Comparison of ENCODE assay signal across 13 mouse cellular contexts in genomic region chr5:118297338-118297746, GRCm38 (mm10). TPM values are rescaled to one million over a fixed set of nuclear protein-coding genes. Genes with fewer than 3 reads are reported as not detected.
DNase-seq lines count a peak whose midpoint lies in the region; ATAC-seq and TF ChIP-seq lines count a peak whose summit lies in the region.
"Had no signal": no experiment of that assay in that cellular context is flagged by ENCODE, and none has a peak within 500 bp of the region (broad histone marks: within the 10 kb centered on the region; RNA-seq: fewer than 3 reads in every experiment).

No protein-coding gene starts in this region.

- no peak for TF ChIP-seq CTCF in kidney, adult 2 months (conservative IDR thresholded peaks at IDR 0.05; ENCODE audit: insufficient read depth, insufficient read length, low read depth, low read length)

- H3K9me3 ChIP-seq in heart, embryonic 11.5 days (replicated peaks; ENCODE audit: control insufficient read depth, low read length), result no peaks in the 10 kb centered on the region
- H3K9me3 ChIP-seq in midbrain, embryonic 11.5 days (ENCODE audit: control insufficient read depth, low read length), result no peaks in the 10 kb centered on the region

- intact Hi-C loops in heart, postnatal 10 days (cut with DNase I), result no loop called here

- no peak overlapping the region for H3K4me3 ChIP-seq in heart, embryonic 11.5 days (ENCODE audit: low read depth, low read length)
- H3K4me3 ChIP-seq in kidney, adult 2 months (ENCODE audit: insufficient read depth, low read depth, low read length), result no peak overlapping the region
- H3K4me3 ChIP-seq in midbrain, embryonic 11.5 days (ENCODE audit: low read depth, low read length), result no peak overlapping the region
- H3K4me3 ChIP-seq: left cerebral cortex, adult 2 months had no signal

- H3K4me1 ChIP-seq in heart, embryonic 11.5 days (ENCODE audit: control insufficient read depth, insufficient read depth, low read length), result peaks cover 30% of the 10 kb centered on the region
- no peaks in the 10 kb centered on the region for H3K4me1 ChIP-seq in kidney, adult 2 months (ENCODE audit: control insufficient read depth, insufficient read depth, low read length)
- no peaks in the 10 kb centered on the region; the same call in 1 of the 2 replicates for H3K4me1 ChIP-seq in midbrain, embryonic 11.5 days (ENCODE audit: control insufficient read depth, insufficient read depth, low read length)

- TF ChIP-seq POLR2A in kidney, adult 2 months (IDR thresholded peaks at IDR 0.05; ENCODE audit: low read depth, low read length), result no peak

- peak overlapping the region; percentile 29; the same call in 1 of the 2 replicates for H3K4me2 ChIP-seq in heart, embryonic 11.5 days
- H3K4me2 ChIP-seq in midbrain, embryonic 11.5 days, result no peak overlapping the region

- no peak for DNase-seq in heart, postnatal 10 days
- peak; percentile 25 for DNase-seq in Muller cell, postnatal 12 days (ENCODE audit: inconsistent ontology term)
- peak; percentile 45 for DNase-seq in kidney, adult 2 months
- peak; percentile 88 for DNase-seq in midbrain, embryonic 11.5 days (ENCODE audit: low spot score, missing footprints)
- DNase-seq in gastrocnemius, adult 18-20 months (ENCODE audit: low spot score), result no peak
- DNase-seq in right cerebral cortex, postnatal 4 days, result no peak
- no peak for DNase-seq in layer of hippocampus, adult 8-10 months (ENCODE audit: low spot score in 2 of 2)
- DNase-seq: adrenal gland, postnatal 25 days; lung, postnatal 4 days; right cerebral cortex, adult 18-20 months; thymus, postnatal 25 days had no signal

- no peaks in the 10 kb centered on the region for H3K27me3 ChIP-seq in heart, embryonic 11.5 days (ENCODE audit: control insufficient read depth, insufficient read depth, low read length)
- no peaks in the 10 kb centered on the region for H3K27me3 ChIP-seq in kidney, adult 2 months (replicated peaks; ENCODE audit: control insufficient read depth, insufficient read depth, low read length)
- H3K27me3 ChIP-seq in midbrain, embryonic 11.5 days (ENCODE audit: control insufficient read depth, insufficient read depth, low read length), result no peaks in the 10 kb centered on the region

- no peak overlapping the region for H3K9ac ChIP-seq in heart, embryonic 11.5 days (ENCODE audit: low read depth, low read length)
- H3K9ac ChIP-seq in midbrain, embryonic 11.5 days (ENCODE audit: low read length), result no peak overlapping the region

- H3K27ac ChIP-seq in heart, embryonic 11.5 days (ENCODE audit: low read depth, low read length), result 0 out of 2 replicates have a peak overlapping the region, but pooled peaks have one; percentile 46
- no peak overlapping the region for H3K27ac ChIP-seq in kidney, adult 2 months (ENCODE audit: insufficient read depth, low read depth, low read length)
- no peak overlapping the region for H3K27ac ChIP-seq in midbrain, embryonic 11.5 days (ENCODE audit: low read depth, low read length)
- H3K27ac ChIP-seq: left cerebral cortex, adult 2 months had no signal

- no peak for ATAC-seq in heart, embryonic 11.5 days (replicated peaks; ENCODE audit: insufficient number of reproducible peaks, low FRiP score, low TSS enrichment)
- ATAC-seq in midbrain, embryonic 11.5 days (ENCODE audit: low FRiP score), result no peak

- H3K36me3 ChIP-seq in heart, embryonic 11.5 days (ENCODE audit: control insufficient read depth, insufficient read depth, low read length), result no peaks in the 10 kb centered on the region
- no peaks in the 10 kb centered on the region for H3K36me3 ChIP-seq in kidney, adult 2 months (ENCODE audit: control insufficient read depth, insufficient read depth, low read length)
- H3K36me3 ChIP-seq in midbrain, embryonic 11.5 days (ENCODE audit: control insufficient read depth, insufficient read depth, low read length), result no peaks in the 10 kb centered on the region

- 29% methylated on average over 12 of the region's 12 CpGs for WGBS in heart, embryonic 11.5 days (ENCODE audit: insufficient replicate concordance)
- 24% methylated on average over 12 of the region's 12 CpGs for WGBS in kidney, adult 2 months
- WGBS in midbrain, embryonic 11.5 days, result 26% methylated on average over 12 of the region's 12 CpGs

RNA-seq across cellular contexts. Expression of gene 2410131K14Rik, which starts 52.3 kb away (rescaled TPM):
- 5.9 and 7.6 TPM in 2 replicates for polyA plus RNA-seq in heart, embryonic 11.5 days (2014; fragmentation: Nextera tagmentation; extraction: Ambion mirVana)
- 1 to 10 TPM; 7.1 to 7.8 TPM for total RNA-seq in heart, postnatal 10 days (2021)
- 10.0 and 11.0 TPM in 2 replicates for polyA plus RNA-seq in kidney, adult 2 months (2012; rRNA removed)
- polyA plus RNA-seq in midbrain, embryonic 11.5 days (2014; fragmentation: Nextera tagmentation; extraction: Ambion mirVana), result 10.3 and 11.1 TPM in 2 replicates
- total RNA-seq in gastrocnemius, adult 18-20 months (2021), result 1 to 10 TPM; 3.6 to 4.7 TPM
- total RNA-seq in layer of hippocampus, adult 8-10 months (2022), result 10 to 100 TPM; 12.3 to 17.7 (median 15.0) TPM

RNA-seq across cellular contexts. Expression of gene Rnft2, which starts 52.4 kb away (rescaled TPM):
- polyA plus RNA-seq in heart, embryonic 11.5 days (2014; fragmentation: Nextera tagmentation; extraction: Ambion mirVana), result 2.2 and 2.4 TPM in 2 replicates
- 1 to 10 TPM; 1.6 to 2.5 TPM for total RNA-seq in heart, postnatal 10 days (2021)
- polyA plus RNA-seq in kidney, adult 2 months (2012; rRNA removed), result 1.8 and 2.9 TPM in 2 replicates
- 4.3 and 5.8 TPM in 2 replicates for polyA plus RNA-seq in midbrain, embryonic 11.5 days (2014; fragmentation: Nextera tagmentation; extraction: Ambion mirVana)
- total RNA-seq in gastrocnemius, adult 18-20 months (2021), result 1 to 10 TPM in 1 of 2 experiments, under 1 TPM in 1; 0.90 to 1.6 TPM
- 10 to 100 TPM; 63.3 to 67.8 (median 65.8) TPM for total RNA-seq in layer of hippocampus, adult 8-10 months (2022)

Comparison
In these comparisons a context has a peak if more than half of its experiments do, and no peak if none do; other contexts are left out.
1. DNase-seq: peak in Muller cell, postnatal 12 days (single experiment), kidney, adult 2 months (single experiment) and midbrain, embryonic 11.5 days (single experiment); none in heart, postnatal 10 days (0 of 2), gastrocnemius, adult 18-20 months (single experiment), right cerebral cortex, postnatal 4 days (single experiment) and layer of hippocampus, adult 8-10 months (0 of 2).
2. RNA of gene Rnft2, which starts 52.4 kb away (total RNA-seq): 63.3 to 67.8 TPM in layer of hippocampus, adult 8-10 months; 1.6 to 2.5 TPM in heart, postnatal 10 days and 0.90 to 1.6 TPM in gastrocnemius, adult 18-20 months; every median in the first group is over 10 times any median in the second.